Mouse (Mus musculus): ENCODE data around the gene Olfr1420. TPM values are rescaled to one million over a fixed set of nuclear protein-coding genes. Genes with fewer than 3 reads are reported as not detected.

The Olfr1420 gene
- not detected in 2 replicates for total RNA-seq (2014; rRNA removed; ENCODE audit: low replicate concordance)
- polyA plus RNA-seq (2015; fragmentation: Nextera tagmentation; extraction: Ambion mirVana), result 0.11 TPM in 1 of 2 replicates, not detected in the other

DNA sequence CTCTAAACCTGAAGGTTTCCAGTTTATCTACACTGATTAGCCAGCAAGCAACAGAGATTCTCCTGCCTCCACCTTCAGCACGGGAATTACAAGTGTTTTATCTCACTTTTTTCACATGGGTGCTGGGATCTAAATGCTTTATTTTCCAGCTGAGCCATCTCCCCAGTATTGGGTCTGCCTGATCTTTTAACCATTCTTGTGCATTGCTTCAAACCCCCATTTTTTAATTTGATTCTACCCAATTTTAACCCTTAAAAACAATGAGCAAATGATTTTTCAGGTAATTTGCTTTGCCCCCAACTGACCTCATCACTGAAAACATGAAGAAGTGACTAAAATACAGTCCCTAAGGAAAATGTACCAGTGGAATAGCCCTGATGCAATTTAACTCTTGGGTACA is at the start of gene Olfr1420:
Olfr1420 (plus strand) TSS at position 301 of the 400 bp plus-strand sequence.
- H3K4me1 ChIP-seq (ENCODE audit: control insufficient read depth, insufficient read depth), result no peaks in the 10 kb centered on the region
- DNase-seq (ENCODE audit: low spot score) (no peak), ATAC-seq (ENCODE audit: insufficient read depth, low read depth) (no peak)
- no peaks in the 10 kb centered on the region for H3K9me3 ChIP-seq (replicated peaks; ENCODE audit: control insufficient read depth, low read length)
- H3K9ac ChIP-seq (replicated peaks; ENCODE audit: low read depth, low read length), result no peak within 1 kb of the TSS
- TF ChIP-seq EP300 (IDR thresholded peaks at IDR 0.05; ENCODE audit: low read depth), result no peak
- no peak for TF ChIP-seq CTCF (IDR thresholded peaks at IDR 0.05; ENCODE audit: low read depth)
- H3K27me3 ChIP-seq (ENCODE audit: control insufficient read depth, insufficient read depth, low read length), result no peaks in the 10 kb centered on the region
- H3K4me3 ChIP-seq (ENCODE audit: low read depth, low read length), result no peak within 1 kb of the TSS
- no peak within 1 kb of the TSS for H3K27ac ChIP-seq (ENCODE audit: low read depth)
- no peaks in the 10 kb centered on the region for H3K36me3 ChIP-seq (replicated peaks; ENCODE audit: control insufficient read depth, insufficient read depth, low read length)
- H3K4me2 ChIP-seq (ENCODE audit: low read depth, low read length), result no peak within 1 kb of the TSS
- WGBS, result 18% methylated on average over 1 of the region's 1 CpGs

DNA sequence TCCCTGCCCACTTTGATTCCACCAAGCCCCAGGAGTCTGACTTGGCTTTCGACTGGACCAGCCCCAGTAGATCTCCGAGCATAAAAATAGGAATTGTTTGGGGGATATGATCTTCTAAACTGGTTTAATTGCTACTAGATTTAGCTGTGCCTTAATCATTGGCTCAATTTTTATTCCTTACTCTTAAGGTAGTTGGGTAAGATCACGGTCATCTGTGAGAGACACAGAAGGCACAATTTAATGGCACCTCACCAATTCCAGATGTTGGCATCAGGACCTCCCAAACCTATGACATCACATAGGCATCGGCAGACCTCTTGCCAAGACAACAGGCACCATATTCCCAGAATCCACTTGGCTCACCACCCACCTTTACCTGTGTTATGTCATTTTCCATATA is 47.2 kb upstream of the Olfr1420 start, which contains the start of gene Olfr1417:
Olfr1417 (minus strand) TSS at position 101 of the 400 bp plus-strand sequence.
- Histone ChIP-seq H3K36me3 (replicated peaks; ENCODE audit: control insufficient read depth, insufficient read depth, low read length) (no peaks in the 10 kb centered on the region), H3K4me2 (ENCODE audit: low read depth, low read length) (no peak within 1 kb of the TSS), H3K27ac (ENCODE audit: low read depth) (no peak within 1 kb of the TSS), H3K4me3 (ENCODE audit: low read depth, low read length) (no peak within 1 kb of the TSS), H3K9me3 (replicated peaks; ENCODE audit: control insufficient read depth, low read length) (no peaks in the 10 kb centered on the region), H3K4me1 (ENCODE audit: control insufficient read depth, insufficient read depth) (no peaks in the 10 kb centered on the region), H3K27me3 (ENCODE audit: control insufficient read depth, insufficient read depth, low read length) (no peaks in the 10 kb centered on the region), H3K9ac (replicated peaks; ENCODE audit: low read depth, low read length) (no peak within 1 kb of the TSS)
- no peak for TF ChIP-seq CTCF (IDR thresholded peaks at IDR 0.05; ENCODE audit: low read depth)
- no peak for TF ChIP-seq EP300 (IDR thresholded peaks at IDR 0.05; ENCODE audit: low read depth)
- ATAC-seq (ENCODE audit: insufficient read depth, low read depth) (no peak), DNase-seq (ENCODE audit: low spot score) (no peak)
- 84% methylated on average over 4 of the region's 4 CpGs for WGBS

DNA sequence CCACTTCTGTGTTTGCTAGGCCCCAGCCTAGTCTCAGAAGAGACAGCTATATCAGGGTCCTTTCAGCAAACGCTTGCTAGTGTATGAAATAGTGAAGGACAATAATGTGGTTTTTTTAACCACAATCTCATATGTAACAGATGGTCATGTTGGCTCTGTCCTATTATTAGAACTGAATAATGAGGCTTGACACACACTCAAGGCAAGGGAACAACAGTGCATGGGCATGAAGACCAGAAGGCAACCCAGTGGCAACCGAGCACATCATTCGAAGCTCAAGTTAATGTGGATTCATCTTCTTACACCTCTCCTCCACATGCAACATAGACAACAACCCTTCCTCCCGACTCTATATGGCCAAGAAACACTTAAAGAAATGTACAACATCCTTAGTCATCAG is 40.0 kb upstream of the Olfr1420 start:
- Histone ChIP-seq H3K36me3 (replicated peaks; ENCODE audit: control insufficient read depth, insufficient read depth, low read length) (no peaks in the 10 kb centered on the region), H3K27me3 (ENCODE audit: control insufficient read depth, insufficient read depth, low read length) (no peaks in the 10 kb centered on the region), H3K9ac (replicated peaks; ENCODE audit: low read depth, low read length) (no peak overlapping the region), H3K4me1 (ENCODE audit: control insufficient read depth, insufficient read depth) (no peaks in the 10 kb centered on the region), H3K27ac (ENCODE audit: low read depth) (no peak overlapping the region), H3K4me2 (ENCODE audit: low read depth, low read length) (no peak overlapping the region), H3K9me3 (replicated peaks; ENCODE audit: control insufficient read depth, low read length) (no peaks in the 10 kb centered on the region), H3K4me3 (ENCODE audit: low read depth, low read length) (no peak overlapping the region)
- no peak for ATAC-seq (ENCODE audit: insufficient read depth, low read depth)
- DNase-seq (ENCODE audit: low spot score), result no peak
- WGBS, result 69% methylated on average over 4 of the region's 4 CpGs
- no peak for TF ChIP-seq CTCF (IDR thresholded peaks at IDR 0.05; ENCODE audit: low read depth)
- no peak for TF ChIP-seq EP300 (IDR thresholded peaks at IDR 0.05; ENCODE audit: low read depth)

DNA sequence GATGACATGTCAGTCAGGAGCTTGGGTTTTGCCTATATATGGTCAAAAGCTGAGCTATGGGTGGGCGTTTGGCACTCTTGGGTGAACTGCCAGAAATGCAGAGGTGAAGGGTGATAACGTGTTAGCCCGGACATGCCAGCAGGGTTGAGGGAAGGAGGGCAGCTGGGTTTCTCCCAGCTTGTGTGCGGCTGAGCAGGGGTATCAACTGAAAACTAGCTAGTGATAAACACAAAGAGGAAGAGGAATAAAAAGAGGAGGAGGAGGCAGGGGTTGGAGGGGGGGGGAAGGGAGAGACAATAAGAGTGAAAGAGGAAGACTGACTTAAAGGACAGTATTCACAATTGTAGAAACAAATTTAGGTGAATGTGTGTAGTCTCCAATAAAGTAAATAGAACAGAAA is 33.7 kb upstream of the Olfr1420 start:
- H3K9ac ChIP-seq (replicated peaks; ENCODE audit: low read depth, low read length), result no peak overlapping the region
- WGBS, result 16% methylated on average over 4 of the region's 4 CpGs
- DNase-seq (ENCODE audit: low spot score), result no peak
- TF ChIP-seq CTCF (IDR thresholded peaks at IDR 0.05; ENCODE audit: low read depth), result no peak
- TF ChIP-seq EP300 (IDR thresholded peaks at IDR 0.05; ENCODE audit: low read depth), result no peak
- no peak overlapping the region for H3K4me3 ChIP-seq (ENCODE audit: low read depth, low read length)
- no peak overlapping the region for H3K4me2 ChIP-seq (ENCODE audit: low read depth, low read length)
- no peaks in the 10 kb centered on the region for H3K9me3 ChIP-seq (replicated peaks; ENCODE audit: control insufficient read depth, low read length)
- H3K27ac ChIP-seq (ENCODE audit: low read depth), result no peak overlapping the region
- no peaks in the 10 kb centered on the region for H3K4me1 ChIP-seq (ENCODE audit: control insufficient read depth, insufficient read depth)
- no peaks in the 10 kb centered on the region for H3K27me3 ChIP-seq (ENCODE audit: control insufficient read depth, insufficient read depth, low read length)
- H3K36me3 ChIP-seq (replicated peaks; ENCODE audit: control insufficient read depth, insufficient read depth, low read length), result no peaks in the 10 kb centered on the region
- ATAC-seq (ENCODE audit: insufficient read depth, low read depth), result no peak

DNA sequence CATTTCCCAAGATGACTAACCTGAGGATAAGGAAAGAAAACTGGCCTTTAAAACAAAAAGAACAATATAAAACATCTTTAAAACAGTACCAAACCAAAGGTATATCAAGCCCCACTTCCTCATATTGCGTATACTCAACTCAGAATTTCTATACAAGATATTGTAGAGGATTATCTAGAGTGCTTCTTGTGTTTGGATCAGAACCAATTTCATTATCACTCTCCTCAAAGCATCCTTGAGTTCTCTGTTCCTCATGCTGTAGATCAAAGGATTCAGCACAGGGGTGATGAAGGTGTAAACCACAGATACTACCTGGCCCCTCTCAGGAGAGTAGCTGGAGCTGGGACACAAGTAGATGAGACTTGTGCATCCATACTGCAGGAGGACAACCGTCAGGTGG is 31.5 kb upstream of the Olfr1420 start:
- Histone ChIP-seq H3K36me3 (replicated peaks; ENCODE audit: control insufficient read depth, insufficient read depth, low read length) (no peaks in the 10 kb centered on the region), H3K9ac (replicated peaks; ENCODE audit: low read depth, low read length) (no peak overlapping the region), H3K4me2 (ENCODE audit: low read depth, low read length) (no peak overlapping the region), H3K27me3 (ENCODE audit: control insufficient read depth, insufficient read depth, low read length) (no peaks in the 10 kb centered on the region), H3K4me3 (ENCODE audit: low read depth, low read length) (no peak overlapping the region), H3K9me3 (replicated peaks; ENCODE audit: control insufficient read depth, low read length) (no peaks in the 10 kb centered on the region), H3K27ac (ENCODE audit: low read depth) (no peak overlapping the region), H3K4me1 (ENCODE audit: control insufficient read depth, insufficient read depth) (no peaks in the 10 kb centered on the region)
- ATAC-seq (ENCODE audit: insufficient read depth, low read depth) (no peak), DNase-seq (ENCODE audit: low spot score) (no peak)
- TF ChIP-seq CTCF (IDR thresholded peaks at IDR 0.05; ENCODE audit: low read depth) (no peak), EP300 (IDR thresholded peaks at IDR 0.05; ENCODE audit: low read depth) (no peak)
- WGBS, result 76% methylated on average over 2 of the region's 2 CpGs

DNA sequence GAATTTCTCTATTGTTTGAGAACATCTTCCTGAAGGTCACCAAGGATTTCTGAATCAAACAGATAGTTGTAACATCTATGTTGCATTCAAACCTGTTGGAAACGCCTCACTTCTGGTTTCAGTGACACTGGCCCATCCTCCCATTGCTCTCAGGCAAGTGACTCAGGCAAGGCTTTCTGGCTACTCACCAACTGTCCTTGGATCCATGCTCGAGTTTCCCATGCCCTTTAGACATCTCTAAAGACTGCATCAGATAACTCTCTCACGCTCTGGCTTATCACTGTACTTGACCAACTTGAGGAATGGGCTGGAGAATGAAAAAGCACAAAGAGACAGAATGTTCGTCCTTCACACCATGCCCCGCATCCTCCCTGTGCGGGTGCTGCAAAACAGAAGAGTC is 29.9 kb upstream of the Olfr1420 start:
- H3K4me1 ChIP-seq (ENCODE audit: control insufficient read depth, insufficient read depth), result no peaks in the 10 kb centered on the region
- no peak overlapping the region for H3K4me2 ChIP-seq (ENCODE audit: low read depth, low read length)
- TF ChIP-seq EP300 (IDR thresholded peaks at IDR 0.05; ENCODE audit: low read depth) (no peak), CTCF (IDR thresholded peaks at IDR 0.05; ENCODE audit: low read depth) (no peak)
- no peaks in the 10 kb centered on the region for H3K36me3 ChIP-seq (replicated peaks; ENCODE audit: control insufficient read depth, insufficient read depth, low read length)
- H3K4me3 ChIP-seq (ENCODE audit: low read depth, low read length), result no peak overlapping the region
- no peaks in the 10 kb centered on the region for H3K27me3 ChIP-seq (ENCODE audit: control insufficient read depth, insufficient read depth, low read length)
- no peaks in the 10 kb centered on the region for H3K9me3 ChIP-seq (replicated peaks; ENCODE audit: control insufficient read depth, low read length)
- WGBS, result 60% methylated on average over 6 of the region's 6 CpGs
- ATAC-seq (ENCODE audit: insufficient read depth, low read depth) (no peak), DNase-seq (ENCODE audit: low spot score) (no peak)
- H3K27ac ChIP-seq (ENCODE audit: low read depth), result no peak overlapping the region
- H3K9ac ChIP-seq (replicated peaks; ENCODE audit: low read depth, low read length), result no peak overlapping the region

Measured in heart, postnatal 0 days (tissue).